Mouse (Mus musculus) megakaryocyte, embryonic 14.5 days (primary cell): ENCODE results near the gene Fbxw4. TPM values are rescaled to one million over a fixed set of nuclear protein-coding genes. Genes with fewer than 3 reads are reported as not detected.

ENCODE experiments used
- H3K27me3 ChIP-seq: replicated peaks from 2 replicates; pipeline ENCODE3; 2012; ENCODE audit warnings: inconsistent platforms
- H3K36me3 ChIP-seq: replicated peaks from 2 replicates; pipeline ENCODE3; 2012; ENCODE audit warnings: low read length, inconsistent platforms, mixed read lengths
- H3K4me1 ChIP-seq: 2 replicates; pipeline ENCODE4 v1.6.1; 2012; ENCODE audit warnings: inconsistent platforms
- H3K4me3 ChIP-seq: replicated peaks from 2 replicates; pipeline ENCODE3; 2012; ENCODE audit warnings: moderate library complexity, mild to moderate bottlenecking, inconsistent platforms
- H3K9me3 ChIP-seq: 2 replicates; pipeline ENCODE4 v1.6.1; 2012; ENCODE audit warnings: inconsistent platforms
- FLI1 ChIP-seq: IDR thresholded peaks from 2 replicates; pipeline ENCODE4 v1.6.1; 2012; ENCODE audit warnings: low read length, inconsistent platforms, mixed read lengths
- GATA1 ChIP-seq: IDR thresholded peaks from 3 replicates; pipeline ENCODE4 v1.6.1; 2012; ENCODE audit warnings: mixed read lengths, low read length, inconsistent platforms, borderline replicate concordance
- polyA plus RNA-seq: library from polyadenylated mRNA; stranded (reverse); fragments of >175 nt; gene quantifications from 2 replicates; pipeline ENCODE4 v1.2.3, GENCODE M21; 2012; ENCODE audit warnings: low replicate concordance; ENCODE audit not compliant: insufficient read depth

Gene Fbxw4
- polyA plus RNA-seq, 1 experiment: 14.3 TPM

DNA sequence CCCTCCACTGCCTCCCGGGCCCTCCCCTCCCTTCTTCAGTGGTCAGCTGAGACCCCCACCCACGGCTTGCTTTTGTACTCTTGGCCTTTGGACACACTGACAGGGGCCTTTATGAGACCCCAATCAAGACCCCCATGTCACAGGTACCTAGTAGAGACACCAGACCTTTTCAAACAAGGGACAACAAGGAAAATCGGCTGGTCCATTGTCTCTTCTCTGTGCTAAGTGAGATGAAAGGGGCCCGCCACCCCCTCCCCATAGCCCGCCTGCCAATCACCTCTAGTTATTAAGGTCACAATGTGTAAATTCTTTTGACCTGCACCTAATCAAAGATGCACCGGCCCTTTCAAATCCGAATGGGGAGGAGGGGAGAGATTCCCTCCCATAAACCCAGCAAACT lies 43.4 kb downstream of the Fbxw4 start:
- Histone ChIP-seq H3K4me3 (no peak overlapping the region), H3K4me1 (peaks cover 11% of the 10 kb centered on the region), H3K36me3 (peaks cover 41% of the 10 kb centered on the region), H3K9me3 (no peaks in the 10 kb centered on the region), H3K27me3 (no peaks in the 10 kb centered on the region)
- TF ChIP-seq FLI1 (no peak), GATA1 (no peak)

DNA sequence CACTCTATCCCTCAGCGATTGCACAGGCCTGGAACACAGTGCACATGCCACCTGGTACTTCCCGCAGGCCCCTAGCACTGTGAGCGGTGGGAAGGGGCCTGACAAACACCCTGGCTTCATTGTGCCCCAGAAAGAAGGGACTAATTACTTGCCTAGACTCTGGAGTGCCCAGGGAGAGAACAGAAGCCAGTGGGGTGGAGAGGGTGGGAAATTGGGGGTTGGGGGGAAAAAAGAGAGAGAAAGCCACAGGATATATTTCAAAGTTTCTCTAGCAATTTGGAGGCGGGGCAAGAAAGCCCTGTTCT lies 43.9 kb downstream of the Fbxw4 start:
- H3K4me1 ChIP-seq: peaks cover 11% of the 10 kb centered on the region
- no peak for TF ChIP-seq GATA1
- no peak for TF ChIP-seq FLI1
- H3K36me3 ChIP-seq: peaks cover 36% of the 10 kb centered on the region
- no peaks in the 10 kb centered on the region for H3K9me3 ChIP-seq
- no peaks in the 10 kb centered on the region for H3K27me3 ChIP-seq
- no peak overlapping the region for H3K4me3 ChIP-seq

DNA sequence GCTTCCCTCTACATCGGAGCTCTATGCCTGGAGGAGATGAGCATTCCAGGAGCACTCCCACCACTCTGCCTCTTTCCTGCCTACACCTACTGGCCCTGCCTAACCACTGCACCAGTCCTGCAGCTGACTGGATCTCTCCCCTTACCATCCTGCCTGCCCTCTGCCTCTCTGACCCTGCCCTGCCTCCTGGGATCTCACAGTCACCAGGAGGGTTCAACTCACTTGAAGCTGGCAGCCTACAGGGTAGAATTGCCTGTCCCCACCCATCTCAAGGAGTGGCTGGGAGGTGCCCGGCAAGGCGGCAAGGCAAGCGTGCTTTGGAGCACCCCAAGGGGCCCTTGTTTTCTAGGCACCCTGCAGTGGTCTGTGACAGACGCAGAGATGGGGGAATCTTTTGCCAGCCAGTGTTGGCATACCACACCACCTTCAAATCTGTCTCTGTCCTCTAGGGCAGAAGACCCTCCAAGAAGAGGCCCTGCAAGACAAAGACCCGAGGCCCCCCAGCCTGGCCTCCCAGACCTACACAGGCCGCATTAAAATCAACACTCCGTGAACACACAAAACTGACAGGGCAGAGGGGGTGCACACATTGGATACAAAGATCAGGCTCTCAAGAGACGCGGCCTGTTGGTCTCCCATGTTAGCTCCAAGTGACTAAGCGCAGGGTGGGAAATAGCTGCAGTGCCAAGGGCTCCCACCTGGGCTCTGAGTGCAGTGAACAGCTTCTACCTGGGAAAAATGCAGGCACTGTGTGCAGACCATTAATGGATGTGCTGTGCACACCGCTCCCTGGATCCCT lies 44.5 kb downstream of the Fbxw4 start:
- TF ChIP-seq GATA1 (no peak), FLI1 (no peak)
- Histone ChIP-seq H3K9me3 (no peaks in the 10 kb centered on the region), H3K4me3 (peak overlapping the region; percentile 7), H3K36me3 (peaks cover 38% of the 10 kb centered on the region), H3K27me3 (no peaks in the 10 kb centered on the region), H3K4me1 (peaks cover 15% of the 10 kb centered on the region)

DNA sequence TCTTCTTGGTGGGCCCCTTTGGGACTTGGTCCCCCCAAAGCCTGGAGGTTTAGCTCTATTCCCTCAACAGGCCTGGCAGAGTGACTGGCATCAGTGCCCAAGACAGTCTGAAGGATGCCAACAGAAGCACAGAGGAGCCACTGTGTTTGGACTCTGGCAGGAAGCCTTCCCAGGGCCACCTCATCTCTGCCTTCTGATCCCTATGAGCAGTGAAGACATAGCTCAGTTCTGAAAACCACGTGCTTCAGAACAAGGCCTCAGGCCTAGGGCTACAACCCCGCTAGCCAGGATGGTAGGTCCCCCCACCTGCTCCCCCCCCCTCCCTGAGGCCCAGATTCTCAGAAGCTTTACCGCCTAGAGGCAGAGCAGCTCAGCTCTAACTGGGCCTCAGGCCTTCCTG lies 45.2 kb downstream of the Fbxw4 start:
- Histone ChIP-seq H3K4me3 (no peak overlapping the region), H3K36me3 (peaks cover 37% of the 10 kb centered on the region), H3K4me1 (peaks cover 18% of the 10 kb centered on the region), H3K9me3 (no peaks in the 10 kb centered on the region), H3K27me3 (no peaks in the 10 kb centered on the region)
- no peak for TF ChIP-seq GATA1
- TF ChIP-seq FLI1: no peak

DNA sequence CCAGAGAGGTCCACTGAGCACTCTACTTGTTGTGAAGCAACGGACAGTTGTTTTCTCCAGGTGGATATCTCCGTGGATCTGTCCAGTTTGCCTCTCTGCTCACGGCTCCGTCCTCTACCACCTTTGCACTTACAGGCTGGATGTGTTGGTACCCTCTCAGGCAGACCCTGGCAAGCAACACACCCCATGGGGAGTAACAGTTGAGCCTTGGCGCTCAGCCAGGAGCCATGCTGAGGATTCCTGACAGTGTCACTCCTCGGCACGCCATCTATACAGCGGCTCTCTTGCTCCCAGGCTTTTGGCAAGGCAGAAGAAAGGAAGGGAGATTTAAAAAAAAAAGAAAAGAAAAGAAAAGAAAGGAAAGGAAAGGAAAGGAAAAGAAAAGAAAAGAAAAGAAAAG lies 45.7 kb downstream of the Fbxw4 start:
- Histone ChIP-seq H3K9me3 (no peaks in the 10 kb centered on the region), H3K4me3 (no peak overlapping the region), H3K36me3 (peaks cover 38% of the 10 kb centered on the region), H3K4me1 (peaks cover 18% of the 10 kb centered on the region), H3K27me3 (no peaks in the 10 kb centered on the region)
- TF ChIP-seq FLI1 (no peak), GATA1 (no peak)

DNA sequence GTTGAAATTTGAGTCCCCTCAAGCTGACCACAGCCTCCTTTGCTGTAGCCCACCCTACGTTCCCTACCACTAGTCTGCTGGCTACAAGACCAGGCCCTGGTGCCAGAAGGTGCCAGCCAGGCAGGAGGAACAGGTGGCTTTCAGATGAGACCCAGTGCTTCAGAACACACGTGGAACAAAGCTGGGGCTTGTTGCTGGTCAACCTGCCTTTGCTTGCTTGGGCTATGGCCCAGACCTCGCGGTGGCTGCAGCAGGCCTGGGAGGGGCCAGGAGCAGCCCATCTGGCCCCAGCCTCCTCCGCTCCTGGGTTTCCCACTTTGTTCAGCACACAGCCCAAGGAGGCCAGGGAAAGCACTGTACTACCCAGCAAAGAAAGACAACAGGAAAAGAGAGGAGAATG lies 49.3 kb downstream of the Fbxw4 start:
- H3K36me3 ChIP-seq: peaks cover 27% of the 10 kb centered on the region
- H3K4me3 ChIP-seq: no peak overlapping the region
- TF ChIP-seq FLI1 (no peak), GATA1 (no peak)
- H3K9me3 ChIP-seq: no peaks in the 10 kb centered on the region
- H3K4me1 ChIP-seq: peaks cover 16% of the 10 kb centered on the region
- no peaks in the 10 kb centered on the region for H3K27me3 ChIP-seq

DNA sequence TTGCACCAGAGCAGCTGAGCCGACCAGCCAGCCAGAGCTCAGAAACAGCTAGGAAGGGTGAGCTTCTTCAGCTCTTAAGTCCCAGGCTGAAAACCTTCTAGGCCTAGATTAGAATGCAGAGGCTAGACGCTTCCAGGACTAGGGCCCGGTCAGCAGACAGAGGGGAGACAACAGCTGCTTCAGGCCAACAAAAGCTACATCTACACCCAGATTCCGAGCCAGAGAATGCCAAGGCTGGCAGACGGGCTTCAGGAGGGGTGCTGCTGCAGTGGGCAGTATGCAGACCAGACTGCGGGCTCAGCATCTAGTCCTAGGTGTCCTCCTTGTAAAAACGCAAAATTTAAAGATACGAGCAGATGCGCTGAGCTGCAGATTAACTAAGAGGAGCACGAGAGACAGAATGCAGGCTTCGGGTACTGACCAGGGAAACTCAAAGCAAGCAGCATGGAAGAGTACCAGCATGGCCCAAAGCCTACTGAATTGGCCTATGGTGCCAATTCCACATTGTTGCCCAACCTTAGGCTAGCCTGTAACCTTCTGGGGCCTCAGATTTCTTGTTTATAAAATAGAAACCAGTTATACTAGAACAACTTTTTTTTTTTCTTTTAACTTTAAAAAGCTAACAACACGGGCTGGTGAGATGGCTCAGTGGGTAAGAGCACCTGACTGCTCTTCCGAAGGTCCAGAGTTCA lies 51.3 kb downstream of the Fbxw4 start:
- Histone ChIP-seq H3K27me3 (no peaks in the 10 kb centered on the region), H3K4me3 (no peak overlapping the region), H3K9me3 (no peaks in the 10 kb centered on the region), H3K36me3 (peaks cover 33% of the 10 kb centered on the region), H3K4me1 (peaks cover 15% of the 10 kb centered on the region)
- TF ChIP-seq FLI1 (no peak), GATA1 (no peak)

DNA sequence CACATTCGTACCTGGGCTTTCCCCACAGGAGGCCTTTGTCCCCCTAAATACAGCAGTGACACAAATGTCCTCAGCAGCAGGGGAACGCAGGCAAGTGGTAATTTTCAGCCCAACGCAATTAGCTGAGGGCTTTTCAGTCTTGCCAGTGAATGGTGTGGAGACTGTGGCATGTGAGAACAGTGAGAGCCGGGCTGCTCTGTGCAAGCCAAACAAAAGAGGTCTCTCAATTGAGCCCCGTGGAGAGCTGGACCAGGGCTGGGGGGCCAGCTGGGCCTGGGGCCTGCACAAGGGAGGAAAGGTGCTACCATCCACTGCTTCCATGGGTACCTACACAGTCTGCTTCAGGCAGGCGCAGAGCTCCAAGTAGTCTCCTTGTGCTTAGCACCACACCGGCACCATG lies 52.6 kb downstream of the Fbxw4 start:
- H3K4me3 ChIP-seq: no peak overlapping the region
- peaks cover 20% of the 10 kb centered on the region for H3K4me1 ChIP-seq
- TF ChIP-seq GATA1 (no peak), FLI1 (no peak)
- no peaks in the 10 kb centered on the region for H3K9me3 ChIP-seq
- H3K36me3 ChIP-seq: peaks cover 26% of the 10 kb centered on the region
- H3K27me3 ChIP-seq: no peaks in the 10 kb centered on the region

DNA sequence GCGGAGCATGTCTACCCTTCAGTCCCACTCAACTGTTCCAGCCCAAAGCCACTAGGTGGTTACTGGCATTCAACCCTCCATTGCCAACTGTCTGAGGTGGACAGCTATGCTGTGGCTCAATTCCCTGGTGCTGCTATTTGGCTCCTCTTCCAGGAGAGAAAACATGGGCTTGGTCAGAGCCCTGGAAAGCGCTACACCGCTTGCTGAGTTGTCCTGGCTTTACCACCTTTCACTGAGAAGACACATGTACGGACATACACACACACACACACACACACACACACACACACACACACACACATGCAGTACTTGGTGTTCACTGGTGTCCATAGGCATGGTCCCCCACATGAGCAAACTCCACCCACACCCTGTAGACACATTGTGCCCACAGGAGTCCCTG lies 53.4 kb downstream of the Fbxw4 start:
- TF ChIP-seq GATA1 (no peak), FLI1 (no peak)
- Histone ChIP-seq H3K9me3 (no peaks in the 10 kb centered on the region), H3K4me1 (peaks cover 28% of the 10 kb centered on the region), H3K27me3 (no peaks in the 10 kb centered on the region), H3K4me3 (no peak overlapping the region), H3K36me3 (peaks cover 28% of the 10 kb centered on the region)

DNA sequence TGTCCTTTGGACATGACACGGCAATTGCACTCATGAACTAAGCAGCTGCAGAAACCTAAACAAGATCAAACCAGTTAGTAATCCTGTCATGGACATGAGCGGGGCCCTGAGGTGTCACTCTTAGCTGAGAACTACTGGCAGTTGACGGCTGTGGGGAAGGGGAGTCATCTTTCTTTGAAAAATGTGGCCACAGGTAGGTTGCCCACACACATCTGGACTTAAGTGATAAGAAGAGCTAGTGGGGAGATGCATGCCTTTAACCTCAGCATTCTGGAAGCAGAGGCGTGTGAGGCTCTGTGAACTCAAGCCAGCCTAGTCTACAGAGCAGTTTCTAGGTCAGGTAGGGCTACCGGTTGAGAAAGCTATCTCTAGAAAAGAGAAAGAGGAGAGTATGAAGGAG lies 57.5 kb downstream of the Fbxw4 start:
- Histone ChIP-seq H3K4me1 (peaks cover 43% of the 10 kb centered on the region), H3K36me3 (peaks cover 33% of the 10 kb centered on the region), H3K4me3 (no peak overlapping the region), H3K27me3 (peaks cover 2% of the 10 kb centered on the region), H3K9me3 (no peaks in the 10 kb centered on the region)
- no peak for TF ChIP-seq GATA1
- TF ChIP-seq FLI1: no peak

DNA sequence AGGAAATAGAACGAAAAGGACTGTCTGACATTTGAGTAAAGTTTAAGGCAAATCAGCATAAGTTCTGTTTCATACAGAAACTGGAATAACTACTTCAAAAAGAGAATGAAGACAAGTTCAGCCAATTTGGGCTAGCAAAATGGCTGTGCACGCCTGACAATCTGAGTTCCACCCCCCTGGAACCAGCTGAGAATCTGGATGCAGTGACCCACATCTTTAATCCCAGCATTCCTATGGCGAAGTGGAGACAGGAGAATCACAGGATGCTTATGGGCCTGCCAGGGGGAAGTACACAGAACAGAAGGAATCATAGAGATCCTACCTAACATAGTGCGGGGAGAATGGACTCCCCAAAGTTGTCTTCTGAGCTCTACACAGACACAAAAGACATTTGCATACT lies 63.0 kb downstream of the Fbxw4 start:
- Histone ChIP-seq H3K4me1 (peaks cover 34% of the 10 kb centered on the region), H3K4me3 (no peak overlapping the region), H3K36me3 (peaks cover 54% of the 10 kb centered on the region), H3K9me3 (peaks cover 15% of the 10 kb centered on the region), H3K27me3 (peaks cover 2% of the 10 kb centered on the region)
- no peak for TF ChIP-seq FLI1
- no peak for TF ChIP-seq GATA1
